In genomic region chr9:69505611-69506010, GRCm38 (mm10) we compare ENCODE assay signal across 10 mouse cellular contexts. TPM values are rescaled to one million over a fixed set of nuclear protein-coding genes. Genes with fewer than 3 reads are reported as not detected.
A peak's percentile ranks its signal among the peaks of the same experiment; 100 is the strongest.
DNase-seq lines count a peak whose midpoint lies in the region; ATAC-seq and TF ChIP-seq lines count a peak whose summit lies in the region.
"Had no signal": no experiment of that assay in that cellular context is flagged by ENCODE, and none has a peak within 500 bp of the region (broad histone marks: within the 10 kb centered on the region; RNA-seq: fewer than 3 reads in every experiment).

No protein-coding gene starts in this region.

- no peak overlapping the region for H3K4me3 ChIP-seq in hindbrain, embryonic 11.5 days (ENCODE audit: low read depth, low read length)
- no peak overlapping the region for H3K4me3 ChIP-seq in hindbrain, embryonic 16.5 days (ENCODE audit: low read length)
- H3K4me3 ChIP-seq in thymus, adult 2 months (ENCODE audit: control insufficient read depth, insufficient read depth, low read length), result no peak overlapping the region
- H3K4me3 ChIP-seq in limb, embryonic 13.5 days, result no peak overlapping the region
- H3K4me3 ChIP-seq: heart, embryonic 13.5 days; megakaryocyte, embryonic 14.5 days had no signal

- H3K27me3 ChIP-seq in hindbrain, embryonic 11.5 days (ENCODE audit: control insufficient read depth, insufficient read depth, low read length), result no peaks in the 10 kb centered on the region
- no peaks in the 10 kb centered on the region for H3K27me3 ChIP-seq in hindbrain, embryonic 16.5 days (replicated peaks; ENCODE audit: control insufficient read depth, insufficient read depth, low read length)
- no peaks in the 10 kb centered on the region; the same call in 1 of the 2 replicates for H3K27me3 ChIP-seq in thymus, adult 2 months (ENCODE audit: control insufficient read depth, insufficient read depth, low read length)
- H3K27me3 ChIP-seq in limb, embryonic 13.5 days, result peaks cover 32% of the 10 kb centered on the region

- no peaks in the 10 kb centered on the region for H3K36me3 ChIP-seq in hindbrain, embryonic 11.5 days (ENCODE audit: control insufficient read depth, insufficient read depth, low read length)
- no peaks in the 10 kb centered on the region for H3K36me3 ChIP-seq in hindbrain, embryonic 16.5 days (ENCODE audit: control insufficient read depth, insufficient read depth, low read length)
- no peaks in the 10 kb centered on the region for H3K36me3 ChIP-seq in thymus, adult 2 months (ENCODE audit: control insufficient read depth, insufficient read depth, low read length)
- H3K36me3 ChIP-seq in limb, embryonic 13.5 days, result no peaks in the 10 kb centered on the region
- H3K36me3 ChIP-seq: heart, embryonic 13.5 days had no signal

- H3K4me1 ChIP-seq in hindbrain, embryonic 11.5 days (replicated peaks; ENCODE audit: control insufficient read depth, insufficient read depth, low read length), result no peaks in the 10 kb centered on the region
- no peaks in the 10 kb centered on the region for H3K4me1 ChIP-seq in hindbrain, embryonic 16.5 days (ENCODE audit: control insufficient read depth, insufficient read depth, low read depth, low read length)
- peaks cover 5% of the 10 kb centered on the region; the same call in 1 of the 2 replicates for H3K4me1 ChIP-seq in thymus, adult 2 months (replicated peaks; ENCODE audit: control insufficient read depth, insufficient read depth, low read length)
- H3K4me1 ChIP-seq in limb, embryonic 13.5 days, result peaks cover 10% of the 10 kb centered on the region; the same call in 1 of the 2 replicates
- H3K4me1 ChIP-seq: megakaryocyte, embryonic 14.5 days had no signal

- no peak overlapping the region for H3K9ac ChIP-seq in hindbrain, embryonic 11.5 days (ENCODE audit: low read depth, low read length)
- H3K9ac ChIP-seq in hindbrain, embryonic 16.5 days (ENCODE audit: low read depth, low read length), result no peak overlapping the region
- H3K9ac ChIP-seq in limb, embryonic 13.5 days, result no peak overlapping the region
- H3K9ac ChIP-seq: heart, embryonic 13.5 days had no signal

- no peak overlapping the region for H3K27ac ChIP-seq in hindbrain, embryonic 11.5 days (ENCODE audit: low read depth, low read length)
- no peak overlapping the region for H3K27ac ChIP-seq in hindbrain, embryonic 16.5 days (ENCODE audit: low read depth, low read length)
- H3K27ac ChIP-seq in thymus, adult 2 months (ENCODE audit: control insufficient read depth, insufficient read depth, low read length), result no peak overlapping the region
- no peak overlapping the region for H3K27ac ChIP-seq in limb, embryonic 13.5 days
- H3K27ac ChIP-seq: heart, embryonic 13.5 days had no signal

- H3K9me3 ChIP-seq in hindbrain, embryonic 11.5 days (ENCODE audit: control insufficient read depth, low read length), result no peaks in the 10 kb centered on the region
- no peaks in the 10 kb centered on the region for H3K9me3 ChIP-seq in hindbrain, embryonic 16.5 days (ENCODE audit: control insufficient read depth, low read length)
- H3K9me3 ChIP-seq in limb, embryonic 13.5 days, result no peaks in the 10 kb centered on the region; the same call in 1 of the 2 replicates
- H3K9me3 ChIP-seq: heart, embryonic 13.5 days had no signal

- no peak for ATAC-seq in hindbrain, embryonic 11.5 days (ENCODE audit: low FRiP score)
- no peak for ATAC-seq in hindbrain, embryonic 16.5 days
- no peak for ATAC-seq in limb, embryonic 13.5 days (ENCODE audit: low FRiP score, low read depth)

- WGBS in hindbrain, embryonic 11.5 days, result 17% methylated on average over 7 of the region's 7 CpGs
- 16% methylated on average over 7 of the region's 7 CpGs for WGBS in hindbrain, embryonic 16.5 days
- 6% methylated on average over 7 of the region's 7 CpGs for WGBS in thymus, adult 2 months
- WGBS in limb, embryonic 13.5 days, result 6% methylated on average over 7 of the region's 7 CpGs

- no peak overlapping the region for H3K4me2 ChIP-seq in hindbrain, embryonic 11.5 days (replicated peaks; ENCODE audit: low read depth, low read length)
- no peak overlapping the region for H3K4me2 ChIP-seq in hindbrain, embryonic 16.5 days (ENCODE audit: low read length)
- peak overlapping the region; percentile 39; the same call in 1 of the 2 replicates for H3K4me2 ChIP-seq in limb, embryonic 13.5 days (replicated peaks)
- H3K4me2 ChIP-seq: heart, embryonic 13.5 days had no signal

- DNase-seq in hindbrain, embryonic 11.5 days (ENCODE audit: low spot score), result peak; percentile 72
- DNase-seq in thymus, adult 2 months, result peak; percentile 27
- no peak for DNase-seq in thymus, adult 18-20 months
- peak; percentile 17 for DNase-seq in c-Kit-positive CD71-negative TER-119-negative erythroid progenitor cells, embryonic 14.5 days (ENCODE audit: low read depth)
- DNase-seq in ovary, postnatal 10 days (ENCODE audit: low spot score), result no peak
- DNase-seq in right cerebral cortex, postnatal 36 days (ENCODE audit: low spot score in 2 of 2), result no peak

- no peak for TF ChIP-seq POLR2A in thymus, adult 2 months (IDR thresholded peaks at IDR 0.05; ENCODE audit: control insufficient read depth, extremely low read depth, insufficient read depth, low read length, poor library complexity)

- TF ChIP-seq CTCF in thymus, adult 2 months (IDR thresholded peaks at IDR 0.05; ENCODE audit: borderline replicate concordance, control insufficient read depth, extremely low read depth, insufficient read depth, low read length, poor library complexity), result no peak

RNA-seq across cellular contexts. Expression of gene Anxa2, which starts 52.2 kb away (rescaled TPM):
- polyA plus RNA-seq in hindbrain, embryonic 11.5 days (2014; fragmentation: Nextera tagmentation; extraction: Ambion mirVana), result 243 and 282 TPM in 2 replicates
- polyA plus RNA-seq in hindbrain, embryonic 16.5 days (2015; fragmentation: Nextera tagmentation; extraction: Ambion mirVana), result 153 and 199 TPM in 2 replicates
- polyA plus RNA-seq in thymus, adult 2 months (2012; rRNA removed), result 409 and 412 TPM in 2 replicates
- polyA plus RNA-seq in limb, embryonic 13.5 days (2015; fragmentation: Nextera tagmentation; extraction: Ambion mirVana), result 691 and 735 TPM in 2 replicates

Comparison
In these comparisons a context has a peak if more than half of its experiments do, and no peak if none do; other contexts are left out.
1. DNase-seq: peak in hindbrain, embryonic 11.5 days (single experiment), thymus, adult 2 months (single experiment) and c-Kit-positive CD71-negative TER-119-negative erythroid progenitor cells, embryonic 14.5 days (single experiment); none in thymus, adult 18-20 months (0 of 2), ovary, postnatal 10 days (single experiment) and right cerebral cortex, postnatal 36 days (0 of 2).